Mouse (Mus musculus) forebrain, embryonic 16.5 days (tissue): Measurements from ENCODE around the gene Esyt1. TPM values are rescaled to one million over a fixed set of nuclear protein-coding genes. Genes with fewer than 3 reads are reported as not detected.

ENCODE experiments used
- ATAC-seq: fragments of 200-750 bp; cut with Nextera tagmentation; 2 replicates; pipeline ENCODE4 v1.8.0; 2017; ENCODE audit warnings: mild to moderate bottlenecking, moderate library complexity
- H3K27ac ChIP-seq: fragments of 300-500 bp; sonication (generic); 2 replicates; pipeline ENCODE4 v1.5.1; 2014; ENCODE audit warnings: low read length, control low read depth
- H3K27me3 ChIP-seq: fragments of 300-500 bp; sonication (generic); replicated peaks from 2 replicates; pipeline ENCODE4 v1.6.1; 2014; ENCODE audit warnings: low read length; ENCODE audit not compliant: control insufficient read depth, insufficient read depth
- H3K36me3 ChIP-seq: fragments of 300-500 bp; sonication (generic); 2 replicates; pipeline ENCODE4 v1.6.1; 2014; ENCODE audit not compliant: control insufficient read depth, insufficient read depth
- H3K4me1 ChIP-seq: fragments of 300-500 bp; sonication (generic); replicated peaks from 2 replicates; pipeline ENCODE4 v1.6.1; 2014; ENCODE audit warnings: low read length; ENCODE audit not compliant: control insufficient read depth, insufficient read depth
- H3K4me2 ChIP-seq: fragments of 300-500 bp; sonication (generic); 2 replicates; pipeline ENCODE4 v1.6.1; 2014; ENCODE audit warnings: mild to moderate bottlenecking, low read length, control low read depth
- H3K4me3 ChIP-seq: fragments of 300-500 bp; sonication (generic); replicated peaks from 2 replicates; pipeline ENCODE4 v1.5.1; 2014; ENCODE audit warnings: mild to moderate bottlenecking, low read length, control low read depth
- H3K9ac ChIP-seq: fragments of 300-500 bp; sonication (generic); replicated peaks from 2 replicates; pipeline ENCODE4 v1.6.1; 2014; ENCODE audit warnings: low read depth, low read length, control low read depth
- H3K9me3 ChIP-seq: fragments of 300-500 bp; sonication (generic); 2 replicates; pipeline ENCODE4 v1.6.1; 2016; ENCODE audit warnings: low read length; ENCODE audit not compliant: control insufficient read depth
- WGBS: fragments of 180-500 bp; shearing (Covaris S2); extraction: QIAGEN DNeasy Blood & Tissue Kit; methylation state at CpG from one replicate; pipeline ENCODE4 v1.1.7; 2014; 5-methylcytosine and 5-hydroxymethylcytosine counted together
- polyA plus RNA-seq: library from polyadenylated mRNA; unstranded; fragments of >200 nt; fragmentation: Nextera tagmentation; extraction: Ambion mirVana; gene quantifications from 2 replicates; pipeline ENCODE4 v1.2.1, GENCODE M21; 2015

Esyt1 gene
- polyA plus RNA-seq, 1 experiment from 2014 or later: 9.0 TPM

DNA sequence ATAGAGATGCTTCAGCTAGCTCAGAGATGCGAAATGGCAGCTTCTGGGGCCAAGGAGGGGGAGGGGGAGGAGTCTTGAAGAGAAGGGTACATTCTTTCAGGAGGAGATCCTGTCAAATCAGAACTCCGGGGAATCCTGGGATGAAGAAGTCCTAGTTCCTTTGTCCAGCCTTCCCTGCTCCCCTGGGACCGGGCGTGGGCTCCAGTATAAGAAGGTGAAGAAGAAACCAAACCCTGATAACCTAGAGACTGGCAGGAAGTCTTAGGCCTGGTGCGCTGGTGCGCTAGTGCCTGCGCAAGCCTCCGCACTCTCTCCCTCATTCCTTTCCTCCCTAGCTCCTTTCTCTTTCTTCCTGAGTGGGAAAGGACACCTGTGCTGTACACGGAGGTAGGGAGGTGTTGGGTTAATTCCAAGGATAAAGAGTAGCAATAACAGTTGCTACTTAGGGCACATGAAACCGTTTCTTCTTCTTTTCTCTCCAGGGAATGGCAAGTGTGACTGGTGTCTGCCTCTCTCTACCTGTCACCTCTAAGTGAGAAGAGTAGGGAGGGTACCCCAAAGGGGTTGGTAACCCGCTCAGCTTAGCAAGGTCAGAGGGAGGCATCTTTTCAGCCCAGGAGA is 1.4 kb downstream of the Esyt1 start:
- Histone ChIP-seq H3K27ac (no peak overlapping the region), H3K9ac (no peak overlapping the region), H3K36me3 (no peaks in the 10 kb centered on the region), H3K4me3 (peak overlapping the region; percentile 77), H3K4me2 (peak overlapping the region; percentile 100), H3K27me3 (peaks cover 4% of the 10 kb centered on the region; the same call in 1 of the 2 replicates), H3K4me1 (peaks cover 19% of the 10 kb centered on the region), H3K9me3 (no peaks in the 10 kb centered on the region)
- WGBS: 13% methylated on average over 11 of the region's 11 CpGs
- no peak for ATAC-seq

DNA sequence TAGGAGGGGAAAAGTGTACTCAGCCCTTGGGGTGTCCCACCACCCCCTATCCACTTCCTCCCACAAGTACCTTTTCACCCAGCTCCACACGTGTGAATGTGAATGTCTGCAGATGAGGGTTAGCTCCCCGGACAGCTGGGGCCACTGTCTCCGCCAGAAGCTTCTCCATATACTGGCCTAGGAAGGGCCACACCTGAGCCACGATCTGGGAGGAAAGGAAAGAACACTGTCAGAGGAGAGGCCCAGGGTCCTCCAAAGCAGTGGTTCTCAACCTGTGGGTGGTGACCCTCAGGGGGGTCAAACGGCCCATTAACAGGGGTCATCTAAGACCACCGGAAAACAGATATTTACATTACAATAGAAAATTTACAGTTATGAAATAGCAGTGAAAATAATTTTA is 3.3 kb downstream of the Esyt1 start:
- H3K9ac ChIP-seq: no peak overlapping the region
- H3K4me1 ChIP-seq: peaks cover 19% of the 10 kb centered on the region
- peaks cover 5% of the 10 kb centered on the region; the same call in 1 of the 2 replicates for H3K27me3 ChIP-seq
- no peak overlapping the region for H3K4me2 ChIP-seq
- no peaks in the 10 kb centered on the region for H3K36me3 ChIP-seq
- WGBS: 79% methylated on average over 6 of the region's 6 CpGs
- H3K4me3 ChIP-seq: no peak overlapping the region
- no peak for ATAC-seq
- no peak overlapping the region for H3K27ac ChIP-seq
- no peaks in the 10 kb centered on the region for H3K9me3 ChIP-seq

DNA sequence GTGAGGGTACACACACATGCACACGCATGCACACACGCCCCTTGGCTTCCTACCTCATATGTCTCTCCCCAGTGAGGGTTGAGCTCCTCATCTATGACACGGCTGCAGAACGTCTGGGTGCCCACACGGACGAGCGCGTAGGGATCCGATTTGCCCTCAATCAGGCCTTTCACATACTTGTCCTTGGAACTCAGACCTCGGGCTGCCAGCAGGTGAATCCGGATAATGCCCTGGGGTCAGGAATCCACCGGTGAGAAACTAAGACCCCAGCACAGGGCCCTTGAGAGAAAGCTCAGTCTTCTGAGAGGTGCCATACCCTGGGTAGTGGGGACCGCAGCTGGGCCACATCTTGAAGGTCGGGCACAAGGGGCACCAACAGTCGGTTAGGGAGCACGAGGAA is 5.1 kb downstream of the Esyt1 start:
- H3K4me3 ChIP-seq: no peak overlapping the region
- no peaks in the 10 kb centered on the region for H3K36me3 ChIP-seq
- no peak overlapping the region for H3K9ac ChIP-seq
- ATAC-seq: no peak
- H3K9me3 ChIP-seq: no peaks in the 10 kb centered on the region
- no peak overlapping the region for H3K27ac ChIP-seq
- peaks cover 10% of the 10 kb centered on the region for H3K27me3 ChIP-seq
- peaks cover 12% of the 10 kb centered on the region for H3K4me1 ChIP-seq
- H3K4me2 ChIP-seq: no peak overlapping the region
- WGBS: 85% methylated on average over 16 of the region's 16 CpGs

DNA sequence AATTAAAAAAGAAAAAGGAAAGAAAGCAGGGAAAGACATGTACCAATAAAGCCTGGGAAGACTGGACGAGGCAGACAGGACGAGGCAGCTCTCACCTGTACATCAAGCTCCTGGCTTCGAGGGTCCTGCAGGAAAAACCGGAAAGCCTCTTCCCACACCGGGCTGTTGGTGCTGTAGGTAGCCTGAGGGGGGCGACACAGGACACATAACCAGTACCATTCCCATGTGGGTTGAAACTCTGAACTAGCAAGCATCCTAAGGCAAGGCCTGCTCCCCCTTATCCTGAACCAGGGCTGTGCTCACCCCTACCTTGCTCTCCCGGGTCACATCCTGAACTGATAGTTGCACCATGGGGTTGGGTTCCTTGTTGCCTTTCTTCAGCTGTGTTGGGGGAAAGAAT is 6.8 kb downstream of the Esyt1 start:
- H3K4me3 ChIP-seq: no peak overlapping the region
- WGBS: 64% methylated on average over 7 of the region's 7 CpGs
- H3K27me3 ChIP-seq: peaks cover 10% of the 10 kb centered on the region; the same call in 1 of the 2 replicates
- no peak overlapping the region for H3K9ac ChIP-seq
- no peaks in the 10 kb centered on the region for H3K9me3 ChIP-seq
- ATAC-seq: no peak
- no peak overlapping the region for H3K27ac ChIP-seq
- no peaks in the 10 kb centered on the region for H3K4me1 ChIP-seq
- H3K36me3 ChIP-seq: no peaks in the 10 kb centered on the region
- no peak overlapping the region for H3K4me2 ChIP-seq

DNA sequence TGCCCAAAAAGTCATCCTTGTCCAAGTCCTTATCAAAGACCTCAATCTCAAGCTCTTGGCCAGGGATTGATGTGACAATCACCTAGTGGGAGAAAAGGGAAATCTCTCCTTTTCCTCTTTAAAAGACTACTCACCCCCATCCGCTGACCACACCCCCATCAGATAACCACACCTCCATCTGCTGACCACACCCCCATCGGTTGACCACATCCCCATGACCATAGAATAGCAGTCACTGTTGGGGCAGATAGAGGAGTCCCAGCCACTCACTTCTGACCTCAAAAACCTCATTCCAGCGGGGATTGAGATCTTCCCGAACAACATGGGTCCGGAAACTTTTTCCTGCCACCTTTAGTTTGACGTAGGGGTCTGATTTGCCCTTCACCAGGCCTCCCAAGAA is 9.0 kb downstream of the Esyt1 start:
- Histone ChIP-seq H3K27me3 (peaks cover 10% of the 10 kb centered on the region; the same call in 1 of the 2 replicates), H3K36me3 (no peaks in the 10 kb centered on the region), H3K9me3 (no peaks in the 10 kb centered on the region), H3K9ac (no peak overlapping the region), H3K4me2 (no peak overlapping the region), H3K4me3 (no peak overlapping the region), H3K27ac (no peak overlapping the region), H3K4me1 (no peaks in the 10 kb centered on the region)
- WGBS: 23% methylated on average over 6 of the region's 6 CpGs
- ATAC-seq: no peak

DNA sequence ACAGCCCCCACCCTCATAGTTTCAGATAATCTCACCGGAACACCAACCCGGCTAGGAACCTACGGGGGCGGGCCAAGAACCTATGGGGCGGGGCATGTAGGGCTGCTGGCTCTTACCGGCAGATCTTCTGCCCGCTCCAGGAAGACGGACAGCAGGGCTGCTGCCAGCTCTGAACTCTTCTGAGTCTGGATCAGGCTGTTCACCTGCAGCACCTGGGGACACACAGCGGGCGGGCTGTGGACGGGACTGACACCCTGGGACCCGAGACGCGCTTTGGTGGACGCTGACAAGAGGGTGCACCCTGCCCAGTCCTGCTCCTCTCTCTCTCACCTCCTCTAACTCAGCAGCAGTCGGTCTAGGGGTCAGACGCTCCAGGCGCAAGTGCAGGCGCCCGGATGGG is 9.6 kb downstream of the Esyt1 start:
- no peak for ATAC-seq
- H3K4me1 ChIP-seq: no peaks in the 10 kb centered on the region
- H3K4me3 ChIP-seq: no peak overlapping the region
- H3K4me2 ChIP-seq: no peak overlapping the region
- no peak overlapping the region for H3K27ac ChIP-seq
- H3K9me3 ChIP-seq: no peaks in the 10 kb centered on the region
- 11% methylated on average over 20 of the region's 20 CpGs for WGBS
- no peaks in the 10 kb centered on the region for H3K36me3 ChIP-seq
- peaks cover 10% of the 10 kb centered on the region; the same call in 1 of the 2 replicates for H3K27me3 ChIP-seq
- no peak overlapping the region for H3K9ac ChIP-seq

DNA sequence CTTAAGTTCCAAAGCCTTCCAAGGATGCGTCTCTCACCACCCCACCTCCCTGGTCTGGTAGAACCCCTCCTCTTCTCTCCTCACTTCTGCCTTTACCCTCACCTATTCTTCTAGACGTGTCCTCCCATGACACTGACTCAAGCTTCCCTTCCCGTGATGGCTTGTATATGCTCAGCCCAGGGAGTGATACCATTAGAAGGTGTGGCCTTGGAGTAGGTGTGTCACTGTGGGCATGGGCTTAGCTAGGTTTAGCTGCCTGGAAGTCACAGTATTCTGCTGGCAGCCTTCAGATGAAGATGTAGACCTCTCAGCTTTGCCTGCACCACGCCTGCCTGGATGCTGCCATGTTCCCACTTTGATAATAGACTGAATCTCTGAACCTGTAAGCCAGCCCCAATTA is 10.6 kb downstream of the Esyt1 start:
- H3K4me2 ChIP-seq: no peak overlapping the region
- WGBS: 79% methylated on average over 4 of the region's 4 CpGs
- no peaks in the 10 kb centered on the region for H3K36me3 ChIP-seq
- no peaks in the 10 kb centered on the region for H3K4me1 ChIP-seq
- H3K27ac ChIP-seq: no peak overlapping the region
- peaks cover 10% of the 10 kb centered on the region; the same call in 1 of the 2 replicates for H3K27me3 ChIP-seq
- ATAC-seq: no peak
- no peak overlapping the region for H3K9ac ChIP-seq
- no peak overlapping the region for H3K4me3 ChIP-seq
- H3K9me3 ChIP-seq: no peaks in the 10 kb centered on the region

DNA sequence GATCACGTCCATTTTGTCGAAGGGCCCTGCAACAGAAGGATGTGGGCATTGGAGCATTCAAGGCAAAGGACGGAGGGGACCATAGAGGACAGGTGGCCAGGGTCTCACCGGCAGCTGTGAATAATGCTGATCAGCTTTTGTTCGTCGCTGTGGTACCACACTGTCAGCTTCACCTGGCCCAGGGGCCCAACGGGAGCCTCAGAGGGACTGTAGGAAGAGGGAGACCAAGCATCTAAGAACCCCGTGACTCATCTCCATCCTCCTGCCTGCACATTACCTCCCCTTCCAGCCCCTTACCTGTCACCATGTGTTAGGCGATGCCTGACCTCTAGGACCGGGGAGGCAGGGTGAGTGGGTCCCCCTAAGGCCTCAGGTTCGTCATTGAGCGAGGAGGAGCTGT is 13.9 kb downstream of the Esyt1 start:
- Histone ChIP-seq H3K27ac (no peak overlapping the region), H3K4me2 (no peak overlapping the region), H3K27me3 (peaks cover 7% of the 10 kb centered on the region; the same call in 1 of the 2 replicates), H3K9ac (no peak overlapping the region), H3K9me3 (no peaks in the 10 kb centered on the region), H3K4me1 (no peaks in the 10 kb centered on the region), H3K36me3 (no peaks in the 10 kb centered on the region), H3K4me3 (no peak overlapping the region)
- ATAC-seq: no peak
- WGBS: 79% methylated on average over 12 of the region's 12 CpGs

DNA sequence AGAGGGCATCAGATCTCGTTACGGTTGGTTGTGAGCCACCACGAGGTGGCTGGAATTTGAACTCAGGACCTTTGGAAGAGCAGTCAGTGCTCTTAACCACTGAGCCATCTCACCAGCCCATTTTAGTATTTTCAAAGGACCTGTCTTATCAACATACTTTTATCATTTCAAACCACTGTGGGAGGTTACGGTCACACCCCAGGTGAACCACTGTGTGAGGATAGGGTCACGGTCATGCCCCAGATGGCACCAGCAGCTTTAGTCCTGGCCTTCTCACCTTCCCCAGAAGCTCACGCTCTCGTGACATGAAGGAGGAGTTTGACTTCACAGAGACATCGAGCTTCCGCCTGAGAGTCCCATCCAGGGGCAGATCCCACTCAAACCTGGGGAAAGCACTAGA is 14.5 kb downstream of the Esyt1 start:
- WGBS: 92% methylated on average over 9 of the region's 9 CpGs
- ATAC-seq: no peak
- Histone ChIP-seq H3K27me3 (peaks cover 1% of the 10 kb centered on the region; the same call in 1 of the 2 replicates), H3K4me3 (no peak overlapping the region), H3K27ac (no peak overlapping the region), H3K9me3 (no peaks in the 10 kb centered on the region), H3K4me2 (no peak overlapping the region), H3K9ac (no peak overlapping the region), H3K4me1 (no peaks in the 10 kb centered on the region), H3K36me3 (no peaks in the 10 kb centered on the region)

DNA sequence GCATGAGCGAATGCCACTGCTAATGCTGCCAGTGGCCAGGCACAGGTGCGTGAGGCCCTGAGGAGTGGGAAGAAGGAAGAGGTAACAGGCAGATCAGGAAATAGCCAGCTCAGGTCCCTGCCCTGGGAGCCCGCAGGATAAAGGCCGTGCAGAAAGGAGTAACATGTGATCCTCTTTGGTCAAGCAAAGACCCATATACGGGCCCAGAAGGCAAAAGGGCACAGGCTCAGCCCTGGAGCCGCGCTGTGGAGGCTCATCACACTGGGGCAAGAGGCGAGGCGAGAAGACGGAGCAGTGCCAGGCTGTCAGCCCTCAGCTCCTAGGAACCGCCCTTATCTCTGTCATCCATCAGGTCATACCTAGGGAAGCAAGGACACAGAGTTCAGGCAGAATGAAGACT is 15.4 kb downstream of the Esyt1 start:
- no peak overlapping the region for H3K27ac ChIP-seq
- WGBS: 89% methylated on average over 11 of the region's 11 CpGs
- H3K4me3 ChIP-seq: no peak overlapping the region
- H3K4me2 ChIP-seq: no peak overlapping the region
- ATAC-seq: no peak
- no peaks in the 10 kb centered on the region for H3K36me3 ChIP-seq
- H3K9ac ChIP-seq: no peak overlapping the region
- H3K9me3 ChIP-seq: no peaks in the 10 kb centered on the region
- H3K4me1 ChIP-seq: no peaks in the 10 kb centered on the region
- H3K27me3 ChIP-seq: no peaks in the 10 kb centered on the region
